Mouse (Mus musculus) hindbrain, embryonic 10.5 days (tissue): ENCODE data around the gene Ulk4. TPM values are rescaled to one million over a fixed set of nuclear protein-coding genes. Genes with fewer than 3 reads are reported as not detected.

Experiments
- DNase-seq: peaks from one replicate; pipeline ENCODE4 v3.0.0-alpha.2; 2017; ENCODE audit warnings: low spot score
- H3K27ac ChIP-seq: fragments of 300-500 bp; sonication (generic); 2 replicates; pipeline ENCODE4 v1.5.1; 2016; ENCODE audit warnings: mild to moderate bottlenecking, moderate library complexity
- H3K27me3 ChIP-seq: fragments of 300-500 bp; sonication (generic); 2 replicates; pipeline ENCODE4 v1.6.1; 2016; ENCODE audit warnings: mild to moderate bottlenecking; ENCODE audit not compliant: poor library complexity, insufficient read depth, severe bottlenecking
- H3K36me3 ChIP-seq: fragments of 300-500 bp; sonication (generic); 2 replicates; pipeline ENCODE4 v1.6.1; 2016; ENCODE audit warnings: mild to moderate bottlenecking, moderate library complexity
- H3K4me1 ChIP-seq: fragments of 300-500 bp; sonication (generic); replicated peaks from 2 replicates; pipeline ENCODE4 v1.6.1; 2016; ENCODE audit warnings: mild to moderate bottlenecking
- H3K4me3 ChIP-seq: fragments of 300-500 bp; sonication (generic); 2 replicates; pipeline ENCODE4 v1.5.1; 2016; ENCODE audit warnings: mild to moderate bottlenecking, moderate library complexity
- H3K9me3 ChIP-seq: fragments of 300-500 bp; sonication (generic); 2 replicates; pipeline ENCODE4 v1.6.1; 2016; ENCODE audit warnings: mild to moderate bottlenecking, moderate library complexity
- WGBS: fragments of 180-500 bp; shearing (Covaris S2); methylation state at CpG from one replicate; pipeline ENCODE4 v1.1.7; 2016; 5-methylcytosine and 5-hydroxymethylcytosine counted together
- polyA plus RNA-seq: library from polyadenylated mRNA; unstranded; fragments of >200 nt; fragmentation: Nextera tagmentation; extraction: Ambion mirVana; gene quantifications from 2 replicates; pipeline ENCODE4 v1.2.1, GENCODE M21; 2016

Ulk4 gene
- polyA plus RNA-seq, 1 experiment from 2014 or later: 123 TPM

DNA sequence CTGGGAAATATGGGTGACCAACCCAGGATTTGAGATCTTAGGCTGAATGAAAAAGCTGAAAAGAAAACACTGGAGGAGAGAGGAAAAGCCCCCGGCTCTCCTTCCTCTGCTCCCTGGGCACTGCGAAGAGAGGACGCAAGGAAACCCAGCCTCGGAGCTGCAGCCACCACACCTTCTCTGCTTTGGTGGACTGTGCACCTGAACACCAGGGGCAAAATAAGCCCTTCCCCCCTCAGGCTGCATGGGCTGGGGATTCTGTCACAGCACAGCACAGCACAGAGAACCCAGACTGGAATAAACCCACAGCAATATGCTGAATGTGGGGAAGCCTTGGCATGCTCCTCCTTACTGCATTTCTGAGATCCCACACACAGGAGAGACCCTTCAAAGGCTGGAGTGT, 81.9 kb downstream of the Ulk4 start:
- H3K4me3 ChIP-seq: no peak overlapping the region
- no peaks in the 10 kb centered on the region for H3K4me1 ChIP-seq
- no peak overlapping the region for H3K27ac ChIP-seq
- no peak for DNase-seq
- H3K36me3 ChIP-seq: peaks cover 56% of the 10 kb centered on the region
- 97% methylated on average over 4 of the region's 4 CpGs for WGBS
- H3K27me3 ChIP-seq: no peaks in the 10 kb centered on the region
- H3K9me3 ChIP-seq: peaks cover 43% of the 10 kb centered on the region

DNA sequence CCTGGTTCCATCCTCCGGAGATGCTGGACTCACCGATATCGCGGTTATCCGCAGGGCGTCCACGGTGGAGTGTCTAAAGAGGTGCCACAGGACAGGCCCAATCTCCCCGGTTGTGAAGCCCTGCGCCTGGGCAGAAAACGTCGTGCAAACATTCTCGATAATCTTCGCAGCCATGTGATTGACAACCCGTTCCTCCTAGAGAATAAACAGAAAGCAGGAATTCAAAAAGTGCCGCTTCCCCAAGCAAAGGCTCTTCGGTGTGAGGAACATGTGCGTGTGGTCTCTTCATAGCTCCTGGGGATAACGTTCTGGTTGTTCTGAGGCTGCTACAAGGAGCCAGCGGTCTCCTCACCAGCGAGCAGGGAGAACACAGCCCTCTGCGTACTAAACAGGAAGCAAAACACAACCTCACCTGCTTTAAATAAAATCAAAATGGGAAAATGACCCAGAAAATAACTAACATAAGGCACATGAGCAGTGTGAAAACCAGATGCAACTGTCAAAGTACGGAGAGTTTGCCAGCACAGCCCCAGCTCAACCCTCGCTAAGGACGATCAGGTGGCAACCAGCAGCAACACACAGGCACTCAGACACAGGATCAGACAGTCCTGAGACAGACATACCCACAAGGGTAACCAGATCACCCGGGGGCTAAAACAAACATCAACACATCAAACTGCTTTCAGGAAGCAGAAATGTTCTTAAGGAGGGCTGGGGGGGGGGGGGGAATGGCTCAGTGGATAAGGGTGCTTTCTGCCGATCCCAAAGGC, 84.2 kb downstream of the Ulk4 start:
- Histone ChIP-seq H3K4me1 (no peaks in the 10 kb centered on the region), H3K27ac (no peak overlapping the region), H3K4me3 (no peak overlapping the region), H3K9me3 (peaks cover 43% of the 10 kb centered on the region), H3K27me3 (no peaks in the 10 kb centered on the region), H3K36me3 (peaks cover 57% of the 10 kb centered on the region)
- WGBS: 92% methylated on average over 26 of the region's 26 CpGs
- no peak for DNase-seq

DNA sequence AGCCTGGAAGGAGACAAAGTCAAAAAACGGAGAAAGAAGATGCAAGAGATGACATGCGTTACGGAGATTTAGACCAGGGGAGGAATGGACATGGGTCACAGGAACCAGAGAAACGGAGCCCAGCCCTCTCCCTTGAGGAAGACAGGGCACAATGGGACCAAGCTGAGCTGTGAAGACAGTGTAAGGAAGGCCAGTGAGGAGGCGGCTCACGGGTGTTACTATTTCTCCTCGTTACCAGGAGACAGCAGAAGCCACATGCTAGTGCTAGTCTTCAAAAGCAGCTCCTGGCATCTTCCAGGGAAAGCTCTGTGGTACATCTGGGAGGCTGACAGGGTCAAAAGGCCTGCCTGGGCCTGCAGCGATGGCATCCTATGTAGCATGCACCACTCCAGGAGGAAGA, 89.2 kb downstream of the Ulk4 start:
- WGBS: 85% methylated on average over 8 of the region's 8 CpGs
- no peak overlapping the region for H3K4me3 ChIP-seq
- H3K27ac ChIP-seq: no peak overlapping the region
- peaks cover 9% of the 10 kb centered on the region; the same call in 1 of the 2 replicates for H3K9me3 ChIP-seq
- H3K4me1 ChIP-seq: no peaks in the 10 kb centered on the region
- H3K27me3 ChIP-seq: no peaks in the 10 kb centered on the region
- DNase-seq: no peak
- H3K36me3 ChIP-seq: peaks cover 35% of the 10 kb centered on the region

DNA sequence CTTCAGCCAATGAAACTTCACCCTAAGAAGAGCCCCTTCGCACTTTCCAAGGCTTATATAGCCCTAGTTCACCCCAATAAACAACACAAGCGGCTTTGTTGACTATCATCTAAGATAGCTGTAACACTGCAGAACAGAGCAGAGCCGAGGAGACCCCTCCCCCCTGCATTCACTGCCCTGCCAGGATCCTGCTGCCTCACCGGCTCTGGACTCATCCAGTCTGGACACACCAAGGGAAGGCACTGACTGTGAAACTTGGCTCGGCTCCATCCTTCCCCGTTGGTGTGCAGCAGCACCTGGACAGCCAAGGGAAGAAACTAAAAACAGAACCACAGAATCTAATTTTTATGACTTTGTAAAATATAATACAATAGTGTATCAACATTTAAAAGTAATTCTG, 91.2 kb downstream of the Ulk4 start:
- Histone ChIP-seq H3K27ac (no peak overlapping the region), H3K36me3 (peaks cover 18% of the 10 kb centered on the region), H3K9me3 (no peaks in the 10 kb centered on the region), H3K4me1 (no peaks in the 10 kb centered on the region), H3K27me3 (no peaks in the 10 kb centered on the region), H3K4me3 (no peak overlapping the region)
- 72% methylated on average over 6 of the region's 6 CpGs for WGBS
- no peak for DNase-seq

DNA sequence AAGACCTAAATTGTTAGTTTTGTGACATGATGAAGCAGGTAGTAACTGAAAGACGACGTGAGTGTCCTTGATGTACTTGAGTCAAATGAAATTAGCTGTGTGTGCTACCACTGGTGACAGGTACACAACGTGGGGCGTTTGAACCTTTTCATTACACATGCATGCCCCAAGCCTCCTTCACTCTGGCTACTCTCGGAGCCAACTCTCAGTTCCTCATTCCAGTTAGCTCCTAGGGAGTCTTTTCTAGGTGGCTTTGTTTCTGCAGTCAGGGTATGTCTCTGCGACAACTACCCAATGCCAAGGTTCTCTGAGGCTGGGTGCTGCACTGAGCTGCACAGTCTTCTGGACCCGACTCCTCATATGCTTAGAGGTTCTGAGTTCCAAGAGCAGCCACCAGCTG, 100.6 kb downstream of the Ulk4 start:
- peaks cover 6% of the 10 kb centered on the region; the same call in 1 of the 2 replicates for H3K9me3 ChIP-seq
- no peak overlapping the region for H3K4me3 ChIP-seq
- WGBS: 93% methylated on average over 7 of the region's 7 CpGs
- H3K36me3 ChIP-seq: peaks cover 13% of the 10 kb centered on the region
- no peaks in the 10 kb centered on the region for H3K4me1 ChIP-seq
- no peaks in the 10 kb centered on the region for H3K27me3 ChIP-seq
- H3K27ac ChIP-seq: no peak overlapping the region
- DNase-seq: no peak

DNA sequence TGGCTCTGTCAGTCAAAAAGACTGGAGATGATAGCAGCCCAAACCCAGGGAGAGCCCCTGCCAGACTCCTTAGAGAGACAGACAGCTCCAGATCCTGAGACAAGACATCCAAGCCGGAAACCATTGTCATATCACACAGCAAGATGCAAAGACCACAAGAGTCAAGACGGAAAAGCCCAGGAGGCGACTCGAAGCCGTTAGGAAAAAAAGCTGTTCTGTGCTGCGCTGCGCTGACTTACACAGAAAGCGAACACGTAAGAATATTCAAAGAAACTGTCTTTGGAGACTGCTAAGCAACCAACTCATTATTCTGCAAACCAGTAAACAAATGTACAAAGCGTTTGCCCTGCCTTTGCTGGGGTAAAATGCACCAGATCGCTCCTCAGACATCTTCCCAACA, 101.8 kb downstream of the Ulk4 start:
- no peak for DNase-seq
- no peaks in the 10 kb centered on the region for H3K4me1 ChIP-seq
- H3K27ac ChIP-seq: no peak overlapping the region
- peaks cover 15% of the 10 kb centered on the region for H3K36me3 ChIP-seq
- no peaks in the 10 kb centered on the region for H3K27me3 ChIP-seq
- WGBS: 89% methylated on average over 11 of the region's 11 CpGs
- no peak overlapping the region for H3K4me3 ChIP-seq
- peaks cover 6% of the 10 kb centered on the region; the same call in 1 of the 2 replicates for H3K9me3 ChIP-seq

DNA sequence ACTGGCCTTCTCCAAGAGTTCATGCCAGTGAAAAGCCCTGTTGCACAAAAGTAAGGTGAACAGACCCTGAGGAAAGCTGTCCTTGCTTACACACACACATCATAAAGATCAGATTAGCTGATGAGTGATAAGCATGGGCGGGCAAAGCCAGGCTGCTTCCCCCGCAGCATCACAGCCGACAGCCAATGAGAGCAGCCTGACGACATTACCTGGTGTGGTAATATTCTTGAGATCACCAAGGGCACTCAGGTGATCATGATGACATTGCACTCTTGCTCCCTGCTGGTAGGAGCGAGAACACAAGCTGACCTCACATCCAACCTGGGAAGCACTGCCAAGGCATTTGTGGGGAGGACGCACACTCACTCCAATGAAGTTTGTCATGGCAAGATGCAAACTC, 104.9 kb downstream of the Ulk4 start:
- no peaks in the 10 kb centered on the region for H3K4me1 ChIP-seq
- H3K4me3 ChIP-seq: no peak overlapping the region
- 90% methylated on average over 6 of the region's 6 CpGs for WGBS
- H3K27ac ChIP-seq: no peak overlapping the region
- 0 out of 2 replicates have a peak, but pooled peaks cover 5% of the 10 kb centered on the region for H3K36me3 ChIP-seq
- no peaks in the 10 kb centered on the region for H3K27me3 ChIP-seq
- no peaks in the 10 kb centered on the region for H3K9me3 ChIP-seq
- no peak for DNase-seq

DNA sequence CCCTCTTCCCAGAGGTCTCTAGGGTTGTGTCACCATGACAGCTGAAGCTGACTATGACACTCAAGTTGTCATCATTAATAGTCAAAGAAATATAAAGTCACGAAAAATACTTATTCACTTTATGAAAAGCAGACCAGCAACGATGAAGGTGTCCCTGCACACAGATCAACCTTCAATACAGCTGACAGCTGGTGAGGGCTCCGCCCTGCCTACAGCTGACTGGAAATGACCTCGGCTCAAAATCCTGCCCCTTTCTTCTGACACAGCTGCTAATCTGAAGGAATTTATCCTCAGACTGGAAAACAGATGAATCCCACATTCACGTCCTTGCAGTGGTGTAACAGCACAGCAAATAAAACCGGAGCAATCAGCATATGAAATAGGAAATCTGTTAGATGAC, 105.4 kb downstream of the Ulk4 start:
- Histone ChIP-seq H3K27ac (no peak overlapping the region), H3K4me3 (no peak overlapping the region), H3K36me3 (0 out of 2 replicates have a peak, but pooled peaks cover 3% of the 10 kb centered on the region), H3K27me3 (no peaks in the 10 kb centered on the region), H3K9me3 (no peaks in the 10 kb centered on the region), H3K4me1 (no peaks in the 10 kb centered on the region)
- DNase-seq: no peak
- 88% methylated on average over 6 of the region's 6 CpGs for WGBS

DNA sequence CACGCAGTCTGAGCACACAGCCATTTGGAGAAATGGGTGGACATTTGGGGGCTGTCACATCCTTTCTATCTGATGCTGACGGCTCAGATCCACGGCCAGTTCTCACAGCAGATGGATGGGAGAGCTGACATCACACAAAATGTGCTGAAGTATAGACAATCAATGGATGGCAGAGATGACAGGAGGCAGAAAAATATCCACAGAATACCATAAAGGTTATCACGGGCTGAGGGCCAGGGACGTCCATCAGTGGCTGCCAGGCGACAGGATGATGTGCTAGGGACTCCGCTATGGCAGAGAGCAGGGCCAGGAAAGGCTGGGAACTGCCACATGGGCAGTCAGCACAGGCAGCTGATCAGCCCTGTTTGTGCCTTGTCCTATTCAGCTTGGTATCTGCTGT, 112.4 kb downstream of the Ulk4 start:
- no peak overlapping the region for H3K27ac ChIP-seq
- no peak overlapping the region for H3K4me3 ChIP-seq
- 87% methylated on average over 7 of the region's 7 CpGs for WGBS
- H3K4me1 ChIP-seq: peaks cover 5% of the 10 kb centered on the region; the same call in 1 of the 2 replicates
- no peaks in the 10 kb centered on the region for H3K27me3 ChIP-seq
- no peaks in the 10 kb centered on the region for H3K9me3 ChIP-seq
- DNase-seq: no peak
- peaks cover 6% of the 10 kb centered on the region for H3K36me3 ChIP-seq

DNA sequence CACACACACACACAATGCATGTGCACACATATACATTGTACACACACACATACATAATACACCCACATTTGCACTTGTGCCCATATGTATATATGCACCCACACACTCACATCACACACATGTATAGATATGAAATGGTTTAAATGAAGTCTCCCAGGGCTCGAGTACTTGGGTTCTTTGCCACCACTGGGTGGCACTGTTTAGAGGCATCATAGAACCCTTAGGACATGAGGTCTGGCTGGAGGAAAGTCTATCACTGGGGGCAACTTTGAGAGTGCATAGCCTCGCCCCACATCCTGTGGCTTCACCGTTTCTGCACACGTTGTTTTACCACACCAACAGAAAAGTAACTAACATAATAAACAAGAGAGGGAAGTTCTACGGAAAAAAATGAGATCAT, 114.2 kb downstream of the Ulk4 start:
- Histone ChIP-seq H3K4me1 (peaks cover 5% of the 10 kb centered on the region; the same call in 1 of the 2 replicates), H3K27ac (no peak overlapping the region), H3K9me3 (no peaks in the 10 kb centered on the region), H3K36me3 (peaks cover 6% of the 10 kb centered on the region), H3K27me3 (no peaks in the 10 kb centered on the region), H3K4me3 (no peak overlapping the region)
- 44% methylated on average over 5 of the region's 5 CpGs for WGBS
- DNase-seq: no peak

DNA sequence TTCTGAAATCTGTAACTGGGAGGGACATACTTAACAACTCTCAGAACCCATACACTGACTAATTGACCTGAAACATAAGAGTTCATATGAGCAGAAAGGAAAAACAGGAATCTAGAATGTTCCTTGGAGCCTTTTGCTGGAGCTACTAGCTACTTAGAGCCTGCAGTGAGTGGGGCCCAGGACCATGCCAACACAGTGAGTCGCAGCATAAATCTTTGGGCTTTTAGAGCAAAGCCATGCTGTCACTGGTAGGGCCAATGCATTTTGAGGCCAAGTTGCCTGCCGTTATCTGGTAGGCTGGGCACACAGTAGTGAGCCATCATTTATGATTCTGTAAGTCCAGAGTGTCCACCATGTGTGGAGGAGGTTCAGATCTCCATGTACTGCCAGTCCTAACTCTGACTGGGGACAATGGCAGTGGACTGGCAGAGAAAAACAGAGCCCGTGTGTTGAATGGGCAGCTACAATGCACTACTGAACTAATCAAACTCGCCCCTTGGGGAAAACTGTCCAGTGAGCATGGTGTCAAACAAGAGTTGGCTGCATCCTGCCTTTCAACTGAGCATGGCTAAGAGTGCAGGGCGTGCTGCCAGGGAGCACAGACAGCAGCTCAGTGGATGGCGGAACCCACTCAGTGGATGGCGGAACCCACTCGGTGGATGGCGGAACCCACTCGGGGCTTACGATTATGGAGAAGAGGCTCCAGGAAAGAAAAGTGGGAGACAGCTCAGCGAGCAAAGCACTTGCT, 115.0 kb downstream of the Ulk4 start:
- DNase-seq: no peak
- WGBS: 93% methylated on average over 12 of the region's 12 CpGs
- Histone ChIP-seq H3K9me3 (no peaks in the 10 kb centered on the region), H3K27me3 (no peaks in the 10 kb centered on the region), H3K36me3 (peaks cover 6% of the 10 kb centered on the region), H3K4me3 (no peak overlapping the region), H3K27ac (no peak overlapping the region), H3K4me1 (peaks cover 5% of the 10 kb centered on the region; the same call in 1 of the 2 replicates)

DNA sequence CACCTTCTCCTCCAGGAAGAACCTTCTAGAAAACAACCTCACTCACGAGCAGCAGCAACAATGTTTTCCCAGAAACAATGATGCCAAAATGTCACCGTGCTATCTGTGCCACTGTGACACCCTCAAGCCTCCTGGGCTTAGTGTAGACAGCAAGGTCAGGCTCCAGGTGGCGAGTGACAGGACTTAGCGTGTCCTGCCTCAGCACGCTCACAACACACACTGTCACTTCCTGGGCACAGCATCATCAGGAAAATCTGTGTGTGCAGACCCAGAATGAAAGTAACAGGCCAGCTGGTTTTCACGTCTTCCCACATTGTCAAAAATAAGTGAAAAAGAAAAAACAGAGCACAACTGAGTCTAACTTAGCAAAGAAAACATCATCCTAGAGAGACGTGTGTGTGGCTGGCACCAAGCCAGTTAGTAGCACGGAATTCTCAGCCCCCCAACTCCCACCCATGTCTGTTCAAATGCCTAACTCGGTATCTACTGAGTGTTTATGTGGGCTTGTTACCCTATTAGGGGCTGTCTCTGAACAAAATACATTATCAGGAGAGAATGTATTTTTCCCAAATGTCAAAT, 120.7 kb downstream of the Ulk4 start:
- no peaks in the 10 kb centered on the region for H3K9me3 ChIP-seq
- H3K4me1 ChIP-seq: no peaks in the 10 kb centered on the region
- no peak overlapping the region for H3K27ac ChIP-seq
- H3K4me3 ChIP-seq: no peak overlapping the region
- H3K36me3 ChIP-seq: no peaks in the 10 kb centered on the region
- WGBS: 85% methylated on average over 9 of the region's 9 CpGs
- H3K27me3 ChIP-seq: no peaks in the 10 kb centered on the region
- no peak for DNase-seq

DNA sequence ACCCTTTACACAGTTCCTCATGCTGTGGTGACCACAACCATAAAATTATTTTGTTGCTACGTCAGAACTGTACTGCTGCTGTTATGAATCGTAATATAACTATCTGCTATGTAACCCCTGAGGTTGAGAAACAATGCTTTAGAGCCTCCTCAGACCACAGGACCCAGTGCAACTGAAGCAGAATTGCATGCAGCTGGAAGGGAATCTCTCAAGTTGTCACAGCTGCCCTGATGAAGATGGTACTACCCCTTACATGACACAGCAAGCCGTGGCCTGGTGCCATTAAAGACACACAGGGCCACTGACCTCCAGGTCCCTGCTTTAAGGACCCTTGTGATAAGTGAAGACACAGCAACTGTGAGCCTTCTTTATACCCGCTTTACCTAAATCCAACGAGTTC, 123.7 kb downstream of the Ulk4 start:
- Histone ChIP-seq H3K4me1 (peaks cover 20% of the 10 kb centered on the region), H3K27me3 (no peaks in the 10 kb centered on the region), H3K27ac (no peak overlapping the region), H3K9me3 (no peaks in the 10 kb centered on the region), H3K4me3 (no peak overlapping the region), H3K36me3 (no peaks in the 10 kb centered on the region)
- 89% methylated on average over 5 of the region's 5 CpGs for WGBS
- no peak for DNase-seq
